Mouse (Mus musculus) stomach, postnatal 0 days (tissue): ENCODE results near the gene Gtdc1. TPM values are rescaled to one million over a fixed set of nuclear protein-coding genes. Genes with fewer than 3 reads are reported as not detected.

Experiments used
- ATAC-seq: fragments of 200-750 bp; cut with Nextera tagmentation; 2 replicates; pipeline ENCODE4 v1.8.0; 2017; ENCODE audit not compliant: low FRiP score, low TSS enrichment
- DNase-seq: peaks from one replicate; pipeline ENCODE4 v3.0.0-alpha.2; 2016; ENCODE audit warnings: low spot score
- H3K27ac ChIP-seq: fragments of 300-500 bp; sonication (generic); replicated peaks from 2 replicates; pipeline ENCODE4 v1.5.1; 2014; ENCODE audit warnings: mild to moderate bottlenecking, control low read depth
- H3K27me3 ChIP-seq: fragments of 300-500 bp; sonication (generic); 2 replicates; pipeline ENCODE4 v1.6.1; 2014; ENCODE audit warnings: low read length; ENCODE audit not compliant: control insufficient read depth, insufficient read depth
- H3K36me3 ChIP-seq: fragments of 300-500 bp; sonication (generic); 2 replicates; pipeline ENCODE4 v1.6.1; 2014; ENCODE audit warnings: low read length, mixed read lengths; ENCODE audit not compliant: control insufficient read depth, insufficient read depth
- H3K4me1 ChIP-seq: fragments of 300-500 bp; sonication (generic); replicated peaks from 2 replicates; pipeline ENCODE4 v1.6.1; 2014; ENCODE audit warnings: antibody characterized with exemption; ENCODE audit not compliant: control insufficient read depth, insufficient read depth
- H3K4me2 ChIP-seq: fragments of 300-500 bp; sonication (generic); replicated peaks from 2 replicates; pipeline ENCODE4 v1.6.1; 2014; ENCODE audit warnings: low read depth, mild to moderate bottlenecking, control low read depth, moderate library complexity
- H3K4me3 ChIP-seq: fragments of 300-500 bp; sonication (generic); 2 replicates; pipeline ENCODE4 v1.5.1; 2014; ENCODE audit warnings: low read depth, low read length, control low read depth
- H3K9ac ChIP-seq: fragments of 300-500 bp; sonication (generic); 2 replicates; pipeline ENCODE4 v1.6.1; 2014; ENCODE audit warnings: mild to moderate bottlenecking, low read length, control low read depth, mixed read lengths
- H3K9me3 ChIP-seq: fragments of 300-500 bp; sonication (generic); 2 replicates; pipeline ENCODE4 v1.6.1; 2016; ENCODE audit warnings: low read length; ENCODE audit not compliant: control insufficient read depth
- CTCF ChIP-seq: IDR thresholded peaks from 2 replicates; pipeline ENCODE4 v1.5.1; 2016; ENCODE audit warnings: antibody characterized with exemption, low read depth, mild to moderate bottlenecking, moderate library complexity
- EP300 ChIP-seq: optimal IDR thresholded peaks from 2 replicates; pipeline ENCODE3; 2016; ENCODE audit warnings: antibody characterized with exemption
- WGBS: fragments of 180-500 bp; shearing (Covaris S2); extraction: QIAGEN DNeasy Blood & Tissue Kit; methylation state at CpG from one replicate; pipeline ENCODE4 v1.1.7; 2014; 5-methylcytosine and 5-hydroxymethylcytosine counted together
- polyA plus RNA-seq: library from polyadenylated mRNA; unstranded; fragments of >200 nt; fragmentation: Nextera tagmentation; extraction: Ambion mirVana; gene quantifications from 2 replicates; pipeline ENCODE4 v1.2.1, GENCODE M21; 2015

Gtdc1 gene
- polyA plus RNA-seq, 1 experiment from 2014 or later = 6.3 TPM

DNA sequence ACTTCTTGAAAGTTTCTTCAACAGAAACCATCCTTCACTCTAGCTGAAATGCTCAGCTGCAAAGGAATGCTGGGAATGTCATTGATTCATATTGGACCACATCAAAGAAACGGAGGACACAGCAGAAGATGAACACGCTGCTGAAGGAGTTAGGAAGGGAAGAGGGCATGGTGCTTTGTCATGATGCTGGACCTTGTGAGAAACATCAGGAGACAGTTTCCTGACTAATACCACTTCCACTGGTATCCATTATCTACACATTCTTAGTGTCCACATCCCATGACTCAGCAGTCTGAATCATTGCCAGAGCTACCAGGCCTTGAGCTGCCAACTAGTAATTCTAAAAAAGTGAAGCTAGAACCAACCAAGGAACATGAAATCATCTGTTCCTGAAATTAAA is 41.8 kb upstream of the Gtdc1 start:
- no peak for DNase-seq
- TF ChIP-seq CTCF (no peak), EP300 (no peak)

DNA sequence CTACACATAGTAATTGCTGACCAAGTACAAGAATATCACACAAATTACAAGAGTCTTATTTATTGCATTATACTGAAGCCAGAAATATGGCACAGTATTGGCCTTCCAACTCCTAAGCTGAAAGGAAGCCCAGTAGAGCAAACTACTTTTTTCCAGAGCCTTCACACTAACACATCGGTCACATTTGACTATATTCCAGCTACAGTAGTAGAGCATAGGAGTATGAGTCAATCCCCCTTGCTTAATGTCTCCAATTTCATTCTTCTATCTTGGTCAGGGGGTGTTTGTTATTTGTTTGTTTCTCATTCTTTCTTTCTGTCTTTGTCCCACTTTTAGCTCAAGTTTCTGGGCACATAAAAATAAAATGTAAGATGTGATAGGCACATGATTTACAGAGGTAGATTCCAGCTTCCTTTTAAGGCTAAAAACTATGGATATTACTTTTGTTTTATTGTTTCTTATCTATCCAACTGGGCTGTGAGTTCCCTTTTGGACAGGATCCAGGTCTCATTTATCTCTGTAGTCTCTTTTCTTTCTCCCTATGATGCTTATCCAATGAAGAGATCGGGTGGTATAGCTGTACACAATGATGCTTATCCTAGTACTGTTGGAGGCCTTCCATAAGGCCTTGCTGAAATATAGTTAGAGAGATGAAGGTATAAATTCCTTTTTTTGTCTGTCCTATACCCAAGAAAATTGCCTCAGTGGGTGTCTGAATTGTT is 38.5 kb upstream of the Gtdc1 start:
- ATAC-seq (no peak), DNase-seq (no peak)
- TF ChIP-seq CTCF (no peak), EP300 (no peak)
- H3K9me3 ChIP-seq = no peaks in the 10 kb centered on the region
- WGBS = 50% methylated on average over 2 of the region's 2 CpGs
- no peak overlapping the region for H3K4me2 ChIP-seq
- H3K4me1 ChIP-seq = no peaks in the 10 kb centered on the region
- no peak overlapping the region for H3K27ac ChIP-seq
- no peak overlapping the region for H3K9ac ChIP-seq
- no peak overlapping the region for H3K4me3 ChIP-seq
- H3K36me3 ChIP-seq = no peaks in the 10 kb centered on the region
- no peaks in the 10 kb centered on the region for H3K27me3 ChIP-seq

More for the DNA sequence above, 41.8 kb upstream of the Gtdc1 start:
- Histone ChIP-seq H3K9ac (no peak overlapping the region), H3K27ac (no peak overlapping the region), H3K4me1 (no peaks in the 10 kb centered on the region), H3K27me3 (no peaks in the 10 kb centered on the region), H3K4me3 (no peak overlapping the region), H3K4me2 (no peak overlapping the region), H3K36me3 (no peaks in the 10 kb centered on the region), H3K9me3 (no peaks in the 10 kb centered on the region)
- 58% methylated on average over 2 of the region's 2 CpGs for WGBS
- ATAC-seq = no peak

DNA sequence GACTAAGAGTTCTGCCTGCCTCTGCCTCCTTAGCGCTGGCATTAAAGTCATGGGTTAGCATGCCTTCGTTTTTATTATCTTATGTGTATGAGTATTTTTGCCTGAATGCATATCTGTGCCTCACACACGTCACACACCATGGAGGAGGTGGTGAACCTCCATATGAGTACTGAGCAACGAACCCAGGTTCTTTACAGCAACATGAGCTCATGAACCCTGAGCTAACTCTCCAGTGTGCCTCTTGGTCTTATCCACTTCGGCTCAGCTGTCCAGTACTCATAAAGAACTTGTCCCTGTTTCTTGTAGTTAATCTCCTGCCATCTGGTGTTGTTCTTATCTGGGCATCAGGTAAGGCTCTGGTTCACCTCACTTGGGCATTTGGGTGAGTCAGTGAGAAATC is 35.2 kb upstream of the Gtdc1 start:
- Histone ChIP-seq H3K4me3 (no peak overlapping the region), H3K9ac (no peak overlapping the region), H3K4me1 (no peaks in the 10 kb centered on the region), H3K27ac (no peak overlapping the region), H3K27me3 (no peaks in the 10 kb centered on the region), H3K9me3 (no peaks in the 10 kb centered on the region), H3K36me3 (no peaks in the 10 kb centered on the region), H3K4me2 (no peak overlapping the region)
- no peak for DNase-seq
- 89% methylated on average over 5 of the region's 5 CpGs for WGBS
- no peak for TF ChIP-seq CTCF
- TF ChIP-seq EP300 = no peak
- ATAC-seq = no peak

- no peak overlapping the region for H3K4me2 ChIP-seq
- H3K4me1 ChIP-seq = no peaks in the 10 kb centered on the region
- H3K27me3 ChIP-seq = no peaks in the 10 kb centered on the region
- H3K36me3 ChIP-seq = no peaks in the 10 kb centered on the region
- DNase-seq (no peak), ATAC-seq (no peak)
- no peak overlapping the region for H3K27ac ChIP-seq
- H3K9ac ChIP-seq = no peak overlapping the region
- no peak for TF ChIP-seq CTCF
- no peak for TF ChIP-seq EP300
- 90% methylated on average over 4 of the region's 4 CpGs for WGBS
- no peaks in the 10 kb centered on the region for H3K9me3 ChIP-seq
- H3K4me3 ChIP-seq = no peak overlapping the region
Measured at GRCm38 (mm10) chr2:44961192-44961591, 33.7 kb upstream of the Gtdc1 start.

- Histone ChIP-seq H3K4me3 (no peak overlapping the region), H3K27me3 (no peaks in the 10 kb centered on the region), H3K9ac (no peak overlapping the region), H3K4me2 (no peak overlapping the region), H3K36me3 (no peaks in the 10 kb centered on the region), H3K4me1 (no peaks in the 10 kb centered on the region), H3K9me3 (no peaks in the 10 kb centered on the region), H3K27ac (no peak overlapping the region)
- DNase-seq (no peak), ATAC-seq (no peak)
- WGBS = 75% methylated on average over 3 of the region's 3 CpGs
- no peak for TF ChIP-seq CTCF
- no peak for TF ChIP-seq EP300
Measured at GRCm38 (mm10) chr2:44960561-44960960, 33.1 kb upstream of the Gtdc1 start.

GRCm38 (mm10) chr2:44957329-44957797 is 29.9 kb upstream of the Gtdc1 start:
- no peaks in the 10 kb centered on the region for H3K9me3 ChIP-seq
- TF ChIP-seq CTCF (no peak), EP300 (no peak)
- H3K27ac ChIP-seq = no peak overlapping the region
- no peak for DNase-seq
- no peaks in the 10 kb centered on the region for H3K36me3 ChIP-seq
- no peaks in the 10 kb centered on the region for H3K27me3 ChIP-seq
- no peak overlapping the region for H3K4me3 ChIP-seq
- no peak overlapping the region for H3K4me2 ChIP-seq
- no peaks in the 10 kb centered on the region for H3K4me1 ChIP-seq
- H3K9ac ChIP-seq = no peak overlapping the region
- ATAC-seq = no peak
- 83% methylated on average over 1 of the region's 1 CpGs for WGBS
